Mouse (Mus musculus): ENCODE results near the gene Hivep3.

Gene Hivep3

DNA sequence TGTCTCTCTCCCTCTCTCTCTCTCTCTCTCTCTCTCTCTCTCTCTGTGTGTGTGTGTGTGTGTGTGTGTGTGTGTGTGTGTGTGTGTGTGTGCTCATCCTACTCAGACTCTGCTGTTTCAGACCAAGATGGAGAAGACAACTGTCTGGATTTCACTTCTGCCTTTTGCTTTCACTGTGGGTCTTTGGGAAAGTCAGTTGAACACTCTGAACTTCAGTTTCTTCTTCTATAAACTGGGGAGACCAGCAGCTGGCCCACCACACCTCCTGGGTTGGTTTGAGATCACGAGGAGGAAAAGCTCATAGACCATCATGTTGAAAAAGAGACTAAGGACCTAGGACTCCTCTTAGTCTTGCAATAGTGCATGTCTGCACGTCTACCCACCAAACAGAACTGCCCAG, 246.3 kb downstream of the Hivep3 start:
- DNase-seq = no peak

DNA sequence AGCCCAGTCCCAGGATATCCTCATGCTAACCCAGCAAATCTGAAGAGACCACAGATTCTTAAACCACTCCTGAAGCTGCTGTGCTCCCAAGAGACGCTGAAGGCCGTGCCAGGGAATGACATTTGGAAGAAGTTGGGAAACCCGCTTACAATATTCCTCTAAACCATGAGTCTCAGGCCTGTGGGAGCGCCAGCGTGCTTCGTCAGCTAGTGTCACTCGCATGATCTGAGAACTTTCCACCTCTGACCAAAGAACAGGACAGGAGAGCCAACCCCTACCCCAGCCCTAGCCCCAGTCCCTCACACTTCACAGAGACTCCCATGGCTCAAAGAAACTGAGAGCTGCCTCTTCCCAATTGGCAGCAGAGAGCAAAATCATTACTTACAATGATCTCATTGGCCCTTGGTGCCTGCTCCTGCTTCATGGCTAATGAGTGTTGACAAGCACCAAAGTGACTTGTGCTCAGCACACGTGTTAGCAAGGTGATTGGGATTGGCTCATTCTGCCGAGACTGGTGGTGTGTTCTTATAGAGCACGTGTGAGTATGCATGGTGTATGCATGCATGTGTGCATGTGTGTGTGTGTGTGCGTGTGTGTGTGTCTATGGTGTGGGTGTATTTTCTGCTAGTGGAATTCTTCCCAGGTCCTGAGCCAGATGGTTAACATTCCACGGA, 247.6 kb downstream of the Hivep3 start:
- no peak for DNase-seq

DNA sequence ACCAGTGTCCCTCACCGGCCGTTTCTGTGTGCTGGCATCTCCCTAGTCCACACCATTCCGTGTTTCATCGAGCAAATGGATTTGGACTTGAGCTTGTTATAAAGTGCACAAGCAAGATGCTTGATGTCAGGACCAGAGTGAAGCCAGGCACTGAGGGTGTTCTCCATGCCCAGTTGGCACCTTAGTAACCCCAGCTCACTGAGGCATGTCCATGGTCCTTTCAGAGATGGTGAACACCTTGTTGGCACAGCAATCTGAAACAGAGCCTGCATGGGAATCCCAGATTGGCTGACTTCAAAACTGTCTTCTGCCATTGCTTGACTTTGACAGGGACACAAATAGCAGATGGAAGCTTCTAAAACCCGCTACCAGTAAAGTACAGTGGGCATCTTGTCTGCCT, 252.5 kb downstream of the Hivep3 start:
- no peak for DNase-seq

DNA sequence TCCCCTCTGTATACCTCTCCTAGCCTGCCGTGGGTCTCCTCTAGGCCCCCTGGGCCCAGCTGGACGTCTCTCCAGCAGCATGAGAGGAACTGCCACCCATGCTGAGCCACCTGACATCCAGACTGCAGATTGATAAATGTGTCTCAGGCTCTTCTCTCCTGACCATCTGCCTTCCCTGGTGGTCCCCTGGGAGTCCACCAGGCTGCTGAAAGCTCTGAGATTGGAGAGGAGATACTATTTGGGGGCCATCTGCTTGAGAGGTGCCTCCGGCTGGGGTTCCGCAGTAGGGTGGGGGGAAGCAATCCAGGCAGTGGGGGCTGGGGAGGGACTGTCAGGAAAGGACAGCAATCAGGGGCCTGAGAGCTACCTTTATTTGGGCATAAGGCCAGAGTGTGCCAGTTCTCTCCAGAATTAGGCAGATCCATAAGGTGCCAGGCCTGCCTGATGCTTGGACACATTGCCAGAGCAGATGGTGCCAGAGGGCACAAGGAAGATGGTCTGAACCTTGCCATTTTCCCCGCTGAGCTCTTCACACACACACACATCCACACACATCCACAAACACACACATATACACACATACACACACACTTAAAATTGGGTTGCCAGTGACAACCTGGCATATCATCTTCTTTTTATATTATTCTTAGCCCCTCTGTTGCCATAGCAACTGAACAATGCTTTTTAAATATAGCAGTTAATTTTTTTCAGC, 253.2 kb downstream of the Hivep3 start:
- DNase-seq = no peak

DNA sequence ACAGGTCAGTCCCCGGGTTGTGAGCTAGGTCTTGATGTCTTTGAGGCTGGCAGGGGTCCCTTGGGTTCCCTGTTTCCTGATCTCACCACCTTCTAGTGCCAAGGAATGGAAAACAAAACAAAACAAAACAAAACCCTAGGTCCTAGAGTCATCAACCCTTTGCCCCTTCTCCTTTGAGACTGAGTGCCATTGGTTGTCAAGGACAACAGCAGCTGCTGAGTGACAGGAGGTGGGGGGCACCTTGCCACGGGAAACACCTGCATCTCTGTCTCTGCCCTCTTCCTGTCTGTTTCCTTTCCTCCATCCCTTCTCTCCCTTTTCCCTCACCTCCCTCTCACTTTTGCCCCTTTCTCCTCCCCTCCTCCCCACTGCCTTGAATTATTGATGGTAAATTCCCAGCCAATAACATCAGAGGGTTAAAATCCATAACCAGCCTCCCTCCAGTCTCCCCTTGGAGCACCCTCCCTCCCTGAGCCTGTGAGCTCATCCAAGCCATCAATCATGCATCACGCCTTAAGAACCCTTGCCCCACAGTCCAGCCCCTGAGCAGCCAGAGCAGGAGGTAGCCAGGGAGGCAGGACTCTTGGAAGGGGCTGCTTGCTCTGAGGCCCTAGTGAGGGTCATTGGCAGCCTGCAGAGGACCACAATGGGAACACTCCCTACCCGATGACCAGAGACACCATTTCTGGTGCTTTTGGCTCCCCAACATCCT, 253.9 kb downstream of the Hivep3 start:
- DNase-seq = no peak

DNA sequence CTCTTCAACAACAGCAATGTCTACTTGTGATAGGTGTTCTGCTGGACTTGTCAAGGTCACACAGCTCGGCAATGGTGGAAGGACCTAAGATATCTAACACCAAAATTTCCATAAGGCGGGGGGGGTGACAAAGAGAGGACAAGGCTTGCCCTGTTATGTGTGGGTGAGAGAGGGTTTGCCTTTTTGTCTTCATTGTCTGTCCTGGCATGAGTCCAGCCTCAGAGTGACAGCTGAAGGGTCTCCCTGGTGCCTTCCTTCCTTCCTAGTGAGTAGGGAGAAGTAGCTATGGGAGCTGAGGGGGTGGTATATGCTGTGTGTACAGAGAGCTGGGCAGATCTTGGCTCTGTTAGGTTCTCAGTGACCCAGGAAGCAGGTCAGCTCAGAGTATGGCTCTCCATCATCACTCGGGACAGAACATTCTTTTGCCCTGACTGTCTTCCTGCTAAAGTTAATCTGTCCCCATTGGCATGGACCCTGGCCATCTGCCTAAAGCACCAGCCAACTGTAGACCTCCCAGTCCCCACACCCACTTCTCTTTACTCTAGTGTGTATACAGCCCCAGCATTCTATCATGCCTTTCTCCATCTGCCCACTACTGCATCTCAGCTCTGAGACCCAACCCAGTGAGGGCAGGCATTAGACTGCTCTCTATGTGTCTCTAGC, 255.6 kb downstream of the Hivep3 start:
- DNase-seq = no peak

DNA sequence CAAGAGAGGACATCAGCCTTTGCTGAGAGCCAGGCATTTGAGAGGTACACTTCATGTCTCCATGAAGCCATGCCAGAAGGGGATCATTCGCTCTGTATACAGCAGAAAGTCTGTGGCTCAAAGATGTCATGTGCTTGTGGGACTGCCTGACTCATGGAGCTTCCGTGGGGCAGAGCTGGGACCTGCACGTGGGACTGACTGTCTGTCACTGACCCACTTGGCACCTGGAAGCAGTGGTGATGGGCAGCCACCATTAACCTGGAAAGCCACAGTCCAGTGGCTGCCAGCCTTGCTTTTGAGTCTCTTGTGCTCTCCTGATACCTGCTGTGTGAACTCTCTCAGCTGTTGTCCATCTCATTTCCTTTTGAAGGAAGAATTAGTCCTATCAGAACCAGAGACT, 256.8 kb downstream of the Hivep3 start:
- no peak for DNase-seq

DNA sequence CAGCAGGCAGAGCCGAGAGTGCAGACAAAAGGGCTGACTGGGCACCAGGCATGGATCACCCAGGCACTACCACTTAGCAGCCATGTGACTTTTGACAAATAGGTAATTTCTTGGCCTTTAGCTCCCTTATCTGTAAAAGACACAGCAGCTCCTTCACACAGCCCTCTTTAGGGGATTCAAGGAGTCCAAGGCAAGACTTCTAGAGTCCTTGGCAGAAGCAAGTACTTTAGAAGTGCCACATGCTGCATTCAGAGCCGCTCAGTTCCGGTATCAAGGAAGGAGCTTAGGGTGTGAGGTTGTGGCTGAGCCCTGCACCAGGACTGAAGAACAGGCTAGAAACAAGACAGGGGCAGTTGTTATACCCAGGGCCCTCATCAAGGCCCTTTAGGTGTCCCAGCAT, 257.3 kb downstream of the Hivep3 start:
- no peak for DNase-seq

DNA sequence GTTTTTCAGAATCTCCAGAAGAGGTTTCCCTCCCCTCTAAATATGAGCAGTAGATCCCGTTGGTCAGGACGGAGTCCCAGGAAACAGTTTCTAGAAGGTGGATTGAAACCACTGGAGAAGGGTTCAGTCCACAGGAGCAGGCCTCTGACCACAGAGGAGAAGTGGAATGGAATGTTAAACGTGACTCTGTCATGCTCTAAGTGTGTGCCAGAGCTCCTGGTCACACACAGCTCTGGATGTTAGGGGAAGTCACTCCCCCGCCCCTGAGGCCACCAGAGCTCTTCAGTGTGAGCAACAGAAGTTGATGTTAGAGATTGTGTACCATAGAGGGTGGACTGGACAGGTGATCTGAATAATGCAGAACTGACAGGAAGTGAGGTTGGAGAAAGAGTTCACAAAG, 258.2 kb downstream of the Hivep3 start:
- no peak for DNase-seq

DNA sequence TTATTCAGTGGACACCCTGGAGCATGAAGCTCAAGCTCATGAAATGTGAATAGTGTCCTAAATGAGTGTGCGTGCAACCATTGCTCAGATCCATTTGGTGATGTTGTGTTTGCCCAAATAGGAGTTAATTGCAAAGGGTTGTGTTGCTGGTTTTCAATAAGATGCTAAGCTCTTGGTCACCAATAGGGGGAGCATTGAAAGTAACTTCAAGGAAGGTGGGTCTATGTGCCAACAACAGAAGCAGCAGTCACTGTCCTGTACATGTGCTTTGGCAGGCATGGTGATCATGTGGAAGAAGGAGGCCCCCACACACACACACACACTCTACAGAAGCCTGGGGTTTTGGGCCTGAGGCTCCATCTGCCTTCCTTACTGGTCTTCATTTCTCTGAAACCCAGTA, 262.8 kb downstream of the Hivep3 start:
- DNase-seq = no peak

DNA sequence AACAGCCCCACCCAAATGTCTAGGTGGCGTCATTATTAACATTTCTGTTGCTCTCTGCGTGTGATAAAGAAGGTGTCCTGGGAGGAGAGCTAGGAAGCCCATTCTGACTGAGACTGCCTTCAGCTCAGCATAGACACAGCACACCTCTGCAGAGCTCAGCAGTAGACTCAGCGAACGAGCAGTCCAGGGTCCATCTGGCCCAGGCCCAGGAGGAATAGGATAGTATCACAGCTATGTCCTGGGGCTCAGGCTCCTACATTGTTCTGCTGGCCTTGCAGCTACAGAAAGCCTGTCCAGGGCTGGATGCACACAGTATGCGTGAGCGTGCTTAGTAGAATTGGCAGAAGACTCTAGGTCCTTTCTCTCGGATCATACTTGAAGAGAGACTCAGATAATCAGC, 263.8 kb downstream of the Hivep3 start:
- no peak for DNase-seq

DNA sequence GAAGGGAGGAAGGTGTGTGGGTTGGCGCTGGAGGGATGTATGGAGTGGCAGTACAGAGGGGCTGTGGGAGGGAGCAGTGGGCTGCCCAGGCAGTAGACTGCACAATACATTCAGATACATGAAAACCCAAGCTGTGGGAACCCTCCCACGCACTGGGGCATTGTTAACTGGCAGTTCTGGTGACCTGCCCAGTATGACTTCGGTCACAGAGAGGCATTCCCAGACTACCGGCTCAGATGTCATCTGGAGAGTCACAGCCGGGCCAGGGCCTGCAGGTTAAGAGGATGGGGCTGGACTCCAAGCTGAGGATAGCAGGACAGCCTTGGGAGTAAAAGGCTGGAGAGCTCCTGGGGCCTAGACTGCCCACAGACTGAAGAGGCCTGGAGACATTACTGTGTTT, 265.3 kb downstream of the Hivep3 start:
- DNase-seq = no peak

DNA sequence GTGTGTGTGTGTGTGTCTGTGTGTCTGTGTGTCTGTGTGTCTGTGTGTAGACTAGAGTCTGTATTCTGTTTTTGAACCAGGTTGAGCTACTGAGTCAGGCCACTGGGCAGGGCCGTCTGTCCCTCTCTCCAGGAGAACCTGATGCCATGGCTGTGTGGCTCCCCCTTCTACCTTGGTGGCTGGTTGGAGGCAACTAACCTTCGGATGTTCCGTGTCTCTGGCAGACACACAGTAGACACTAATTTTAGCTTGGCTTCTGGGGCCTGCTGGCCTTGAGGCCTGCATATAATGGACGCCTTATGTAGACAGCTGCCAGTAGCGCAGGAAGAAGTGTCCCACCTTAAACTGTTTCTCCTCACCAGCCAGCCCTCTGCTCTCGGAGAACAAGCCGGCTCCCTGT, 267.3 kb downstream of the Hivep3 start:
- DNase-seq = no peak

DNA sequence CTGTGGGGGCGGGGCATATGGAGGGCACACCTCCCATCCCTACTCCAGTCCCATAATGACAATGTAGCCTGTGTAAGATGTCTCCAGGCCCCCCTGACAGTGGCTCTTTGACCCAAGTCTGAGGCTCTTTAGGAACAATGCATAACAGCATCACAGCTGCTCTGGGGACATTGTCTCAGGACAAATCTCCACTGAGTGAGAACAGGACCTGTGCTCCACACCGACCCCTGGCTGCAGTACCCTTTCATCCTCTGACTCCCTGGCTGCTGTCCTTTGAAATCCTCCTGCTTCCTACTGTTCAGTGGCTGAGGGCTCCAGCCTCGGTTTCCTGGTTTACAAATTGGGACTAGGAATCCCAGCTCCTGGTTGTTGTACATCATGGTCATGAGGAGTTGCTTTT, 269.4 kb downstream of the Hivep3 start:
- DNase-seq = peak in 1 of 2 experiments; percentile 18

DNA sequence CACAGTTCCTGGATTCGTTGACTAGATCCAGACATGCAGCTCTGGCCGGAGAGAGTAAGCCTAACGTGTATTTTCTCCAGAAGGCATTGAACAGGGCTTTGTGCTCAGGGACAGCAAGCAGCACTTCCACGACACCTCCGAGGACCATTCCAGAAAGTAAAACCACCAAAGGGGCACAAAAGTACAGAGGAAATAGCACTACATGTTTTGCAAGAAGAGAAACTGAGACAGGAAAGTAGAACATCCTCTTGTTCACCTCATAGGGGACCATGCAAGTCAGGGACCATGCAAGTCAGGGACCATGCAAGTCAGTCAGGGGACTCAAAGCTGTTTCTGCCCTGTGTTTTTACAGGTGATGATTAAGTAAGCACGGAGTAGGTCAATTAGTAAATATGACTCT, 272.5 kb downstream of the Hivep3 start:
- no peak for DNase-seq

DNA sequence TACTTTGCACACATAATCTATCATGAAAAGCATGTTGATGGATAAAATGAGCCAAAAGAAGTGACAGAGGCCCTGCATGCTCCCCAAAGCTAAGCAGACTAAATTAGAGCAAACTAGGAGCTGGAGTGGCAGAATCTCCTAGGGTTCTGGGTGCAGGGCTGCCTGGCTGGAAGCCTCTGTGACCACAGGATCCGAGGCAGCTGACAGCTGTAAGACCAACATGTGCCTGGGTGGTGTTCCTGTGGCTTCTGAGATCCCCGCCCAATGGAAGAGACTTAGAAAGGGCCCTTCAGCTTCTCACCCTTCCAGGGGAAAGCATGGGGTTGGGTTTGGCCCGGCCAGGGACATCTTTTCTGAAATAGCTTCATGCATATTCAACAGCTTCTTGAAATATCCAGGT, 274.3 kb downstream of the Hivep3 start:
- no peak for DNase-seq

DNA sequence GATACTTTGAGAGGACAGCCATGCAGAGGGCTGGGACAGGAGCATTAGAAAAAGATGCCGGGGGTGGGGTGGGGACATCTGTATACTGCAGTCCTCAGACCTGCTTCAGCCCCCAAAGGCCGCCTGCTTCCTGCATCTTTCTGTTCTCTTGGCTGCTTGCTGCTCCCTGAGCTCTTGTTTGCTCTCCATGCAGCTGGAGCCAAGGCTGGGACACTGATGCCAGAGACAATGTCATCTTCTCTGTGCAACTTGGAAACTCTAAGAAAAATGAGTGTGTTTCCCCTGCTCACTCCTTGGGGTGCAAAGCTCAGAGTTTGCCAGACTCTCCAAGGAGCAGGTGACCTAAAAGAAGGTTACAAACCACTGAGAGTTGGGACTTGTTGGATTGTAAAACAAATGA, 275.6 kb downstream of the Hivep3 start:
- DNase-seq = no peak

DNA sequence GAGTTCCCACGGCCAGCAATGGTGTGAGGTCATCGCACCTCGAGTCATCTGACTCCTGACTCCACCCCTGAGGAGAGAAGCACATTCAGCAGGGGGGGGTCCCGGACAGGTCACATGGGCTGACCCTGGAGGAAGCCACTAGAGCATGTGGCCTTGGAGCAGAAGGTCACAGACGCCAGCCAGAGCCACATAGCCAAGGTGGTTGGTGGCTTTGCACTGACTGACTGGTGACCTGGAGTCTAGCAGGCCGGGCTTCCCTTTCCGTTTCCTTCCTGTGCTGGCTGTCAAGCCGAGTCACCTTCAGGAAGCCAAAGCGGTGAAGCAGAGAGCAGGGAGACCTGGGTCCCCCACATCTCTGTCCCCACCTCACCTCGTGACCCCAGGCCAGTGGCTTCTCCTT, 278.2 kb downstream of the Hivep3 start:
- DNase-seq = no peak

DNA sequence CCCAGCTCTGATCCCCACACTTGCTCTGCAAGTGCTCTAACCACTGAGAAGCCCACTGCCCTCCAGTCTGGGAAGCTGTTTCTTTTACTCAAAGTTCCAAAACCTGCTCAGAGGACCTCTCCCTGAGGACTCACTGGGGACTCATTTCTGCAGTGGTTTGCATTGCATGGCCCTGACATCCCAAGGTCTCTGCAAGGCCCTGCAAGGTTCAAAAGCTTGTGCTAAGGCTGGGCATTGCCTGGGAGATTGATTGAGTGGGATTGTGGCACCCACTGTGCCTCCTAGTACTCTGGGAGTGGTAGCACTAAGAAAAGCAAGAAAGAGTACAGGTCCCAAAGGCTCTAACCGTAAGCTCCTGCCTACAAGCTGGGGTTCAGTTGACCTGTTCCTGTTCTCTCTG, 279.3 kb downstream of the Hivep3 start:
- no peak for DNase-seq

DNA sequence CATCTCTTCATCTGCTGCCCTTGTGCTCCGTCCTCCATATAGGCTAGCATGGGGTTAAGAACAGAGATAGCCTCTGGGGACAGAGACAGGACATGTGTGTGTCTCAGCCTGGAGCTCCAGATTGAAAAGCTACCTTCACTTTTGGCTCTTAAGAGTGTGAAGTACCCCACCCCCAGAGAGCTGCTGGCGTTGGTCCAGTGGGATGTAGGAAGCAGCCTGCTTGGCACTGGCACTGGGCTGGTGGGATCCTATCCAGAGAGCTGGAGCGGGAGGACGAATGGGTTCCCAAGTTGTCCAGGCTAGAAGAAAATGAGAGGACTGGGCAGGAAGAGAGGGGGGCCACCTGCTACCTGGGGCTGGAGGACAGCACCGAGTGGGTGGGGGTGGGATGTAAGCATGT, 284.8 kb downstream of the Hivep3 start:
- DNase-seq = no peak

DNA sequence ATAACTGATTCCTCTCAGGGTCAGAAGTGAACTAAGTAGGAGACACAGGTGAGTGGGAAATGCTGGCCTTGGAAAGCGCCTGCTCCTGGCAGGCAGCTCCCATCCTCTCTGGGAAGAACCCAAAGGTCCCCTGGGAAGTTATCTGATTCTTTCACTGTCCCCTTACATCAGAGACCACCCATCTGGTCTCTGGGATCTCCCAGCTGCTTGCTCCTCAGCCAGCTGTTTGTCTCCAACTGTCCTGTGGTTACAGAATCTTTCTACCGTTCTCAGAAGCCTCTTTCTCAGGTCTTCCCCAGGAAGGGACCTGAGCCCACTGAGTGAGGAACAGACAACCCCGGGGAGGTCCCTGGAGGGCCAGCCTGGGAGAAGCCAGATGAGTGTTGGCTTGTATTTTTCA, 288.8 kb downstream of the Hivep3 start:
- DNase-seq = no peak

DNA sequence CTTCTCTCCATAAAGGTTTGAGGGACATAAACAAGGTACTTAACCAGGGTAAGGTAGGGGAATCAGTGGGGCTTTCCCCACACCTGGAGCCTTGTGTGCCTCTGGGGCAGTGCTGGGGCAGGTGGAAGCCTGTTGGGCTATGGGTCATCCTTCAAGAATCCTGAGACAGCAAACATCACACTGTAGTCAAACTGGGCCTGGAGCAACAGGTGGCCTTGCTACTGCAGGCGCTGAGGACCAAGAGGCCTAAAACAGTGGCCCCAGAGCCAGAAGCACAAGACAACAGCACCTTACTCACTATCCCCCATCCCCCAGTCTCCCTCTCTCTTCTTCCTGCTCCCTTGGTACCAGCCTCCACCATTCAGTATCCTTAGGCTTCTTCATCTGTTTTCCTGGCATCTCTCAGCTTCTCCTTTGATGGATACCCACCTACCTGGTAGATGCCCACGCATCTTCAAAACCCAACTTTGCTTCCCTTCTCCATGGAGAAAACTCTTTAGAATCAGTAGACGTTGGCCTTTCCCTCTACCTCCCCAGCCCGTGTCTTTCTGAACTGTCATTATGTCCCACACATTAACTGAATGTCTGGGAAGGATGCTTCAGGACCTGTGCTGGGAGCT, 289.7 kb downstream of the Hivep3 start:
- DNase-seq = no peak

DNA sequence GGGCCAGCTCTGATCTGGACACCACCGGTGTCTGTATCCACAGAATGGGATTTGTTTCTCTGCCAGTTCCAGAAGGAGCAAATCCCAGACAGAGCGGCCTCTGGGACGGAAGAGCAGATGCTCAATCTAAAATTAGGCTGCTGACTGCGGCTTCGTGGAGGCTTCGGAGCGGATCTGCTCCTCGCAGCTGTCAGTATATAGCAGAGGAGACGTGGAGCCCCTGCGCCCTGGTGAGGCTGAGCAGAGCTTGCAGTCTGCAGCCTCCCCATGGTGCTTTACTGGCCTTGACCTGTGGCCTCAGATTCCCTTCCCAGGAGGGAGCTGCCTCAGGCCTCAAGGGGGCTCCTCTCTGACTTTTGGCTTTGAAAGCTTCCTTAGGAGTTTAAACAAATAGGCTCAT, 290.5 kb downstream of the Hivep3 start:
- DNase-seq = no peak

Measured in spleen, adult 18-20 months (tissue).